Mouse (Mus musculus): ENCODE data around the gene Tfec. TPM values are rescaled to one million over a fixed set of nuclear protein-coding genes. Genes with fewer than 3 reads are reported as not detected.

The Tfec gene
- polyA plus RNA-seq, 1 experiment from 2014 or later, result 1.0 TPM

- Histone ChIP-seq H3K4me1 (no peaks in the 10 kb centered on the region), H3K9me3 (no peaks in the 10 kb centered on the region), H3K4me3 (no peak overlapping the region), H3K27me3 (replicated peaks; ENCODE audit: low read depth, poor library complexity, severe bottlenecking) (no peaks in the 10 kb centered on the region), H3K27ac (replicated peaks) (no peak overlapping the region), H3K36me3 (replicated peaks) (no peaks in the 10 kb centered on the region)
- WGBS, result 85% methylated on average over 3 of the region's 3 CpGs
- DNase-seq (ENCODE audit: low spot score), result no peak
These were observed 36.2 kb downstream of the Tfec start for GRCm38 (mm10) chr6:16862050-16862449.

DNA sequence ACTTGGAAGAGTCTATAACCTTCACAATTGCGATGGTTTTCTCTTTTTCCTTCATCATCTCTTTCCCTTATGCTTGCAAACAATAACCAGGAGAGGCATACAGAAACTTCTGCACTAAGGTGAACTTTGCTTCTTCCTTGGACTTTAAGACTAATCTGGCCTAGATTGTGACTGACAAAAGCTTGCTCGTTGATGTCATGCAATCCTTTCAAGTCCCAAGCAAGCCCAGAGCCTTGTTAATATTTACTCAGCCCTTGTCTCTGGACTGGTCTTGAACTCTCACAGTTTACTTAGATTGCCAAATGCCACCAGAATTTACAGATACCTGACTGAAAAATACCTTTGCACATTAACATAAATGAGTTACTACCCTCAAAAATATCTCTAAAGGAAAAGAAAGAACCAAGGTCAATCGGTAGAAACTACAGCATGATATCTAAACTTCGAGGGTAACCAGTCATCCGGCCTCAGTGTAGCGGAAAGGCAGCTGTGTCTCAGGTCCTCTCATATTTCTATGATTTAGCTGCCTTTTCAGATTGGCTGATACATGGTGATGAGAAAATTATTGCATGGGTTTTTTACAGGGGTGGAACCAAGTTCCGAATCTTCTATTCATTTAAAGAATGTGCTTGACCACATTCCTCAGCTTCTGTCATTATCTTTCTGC is 42.2 kb downstream of the Tfec start:
- no peak overlapping the region for H3K27ac ChIP-seq (replicated peaks)
- H3K36me3 ChIP-seq (replicated peaks), result no peaks in the 10 kb centered on the region
- H3K9me3 ChIP-seq, result no peaks in the 10 kb centered on the region
- no peaks in the 10 kb centered on the region for H3K4me1 ChIP-seq
- H3K27me3 ChIP-seq (replicated peaks; ENCODE audit: low read depth, poor library complexity, severe bottlenecking), result no peaks in the 10 kb centered on the region
- H3K4me3 ChIP-seq, result no peak overlapping the region
- DNase-seq (ENCODE audit: low spot score), result no peak
- WGBS, result 90% methylated on average over 7 of the region's 7 CpGs

DNA sequence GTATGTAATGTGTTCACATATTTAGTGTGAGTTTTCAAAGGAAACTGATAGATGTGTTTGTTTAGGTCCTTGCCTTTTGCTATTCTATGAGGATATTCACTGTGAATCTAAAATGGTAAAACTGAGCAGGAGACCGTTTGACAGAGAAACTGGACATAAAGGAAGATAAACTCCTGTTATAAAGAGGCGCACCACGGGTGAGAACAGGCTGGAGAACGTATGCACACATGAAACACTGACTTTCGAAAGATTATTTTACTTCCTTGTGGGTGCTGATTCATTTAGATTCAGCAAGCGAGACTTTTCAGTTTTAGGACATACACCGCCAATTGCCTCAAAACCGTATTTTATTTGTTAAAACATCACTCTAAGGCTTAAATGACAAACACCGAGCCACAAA is 43.3 kb downstream of the Tfec start:
- Histone ChIP-seq H3K27ac (replicated peaks) (no peak overlapping the region), H3K4me3 (no peak overlapping the region), H3K36me3 (replicated peaks) (no peaks in the 10 kb centered on the region), H3K27me3 (replicated peaks; ENCODE audit: low read depth, poor library complexity, severe bottlenecking) (no peaks in the 10 kb centered on the region), H3K4me1 (no peaks in the 10 kb centered on the region), H3K9me3 (no peaks in the 10 kb centered on the region)
- DNase-seq (ENCODE audit: low spot score), result no peak
- 91% methylated on average over 9 of the region's 9 CpGs for WGBS

DNA sequence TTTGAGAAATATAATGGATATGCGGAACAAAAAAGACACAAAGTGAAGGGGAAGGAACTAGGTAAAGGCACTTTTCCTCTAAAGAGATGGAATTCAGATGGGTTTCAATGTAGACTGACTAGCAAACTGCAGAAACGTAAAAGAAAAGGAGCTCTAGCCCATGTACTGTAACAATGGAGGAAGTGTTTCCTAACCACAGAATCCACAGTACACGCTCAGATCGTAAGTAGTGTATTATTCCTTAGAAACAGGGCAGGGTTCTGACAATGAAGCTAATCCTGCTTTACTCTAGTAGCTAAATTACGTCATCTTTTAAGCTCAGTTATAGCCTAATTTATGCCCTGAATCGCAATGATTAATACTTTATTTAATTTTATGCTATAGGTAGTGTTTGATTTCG is 51.7 kb downstream of the Tfec start:
- 86% methylated on average over 7 of the region's 7 CpGs for WGBS

DNA sequence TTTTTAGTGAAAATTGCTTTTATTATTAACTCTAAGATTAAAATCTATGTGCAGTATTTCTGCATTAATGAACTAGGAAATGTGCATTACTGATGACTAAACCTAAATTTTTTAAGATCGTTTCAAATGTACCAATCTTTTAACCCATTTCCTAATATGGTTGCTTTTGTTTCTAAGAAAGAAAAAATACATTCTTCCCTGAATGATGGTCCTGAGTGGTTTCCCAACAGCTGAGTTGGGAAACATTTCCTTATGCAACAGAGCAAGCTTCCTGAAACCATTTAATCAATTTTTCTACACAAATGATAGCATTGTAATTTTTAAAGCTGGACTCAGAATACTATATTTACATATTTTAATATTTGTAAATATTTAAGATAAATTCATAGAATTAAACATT is 62.6 kb downstream of the Tfec start:
- no peak overlapping the region for H3K4me3 ChIP-seq
- no peak for DNase-seq (ENCODE audit: low spot score)
- H3K36me3 ChIP-seq (replicated peaks), result no peaks in the 10 kb centered on the region
- no peaks in the 10 kb centered on the region for H3K27me3 ChIP-seq (replicated peaks; ENCODE audit: low read depth, poor library complexity, severe bottlenecking)
- 84% methylated on average over 1 of the region's 1 CpGs for WGBS
- H3K27ac ChIP-seq (replicated peaks), result no peak overlapping the region
- no peaks in the 10 kb centered on the region for H3K4me1 ChIP-seq
- no peaks in the 10 kb centered on the region for H3K9me3 ChIP-seq

More for the DNA sequence above, 51.7 kb downstream of the Tfec start:
- H3K4me1 ChIP-seq, result no peaks in the 10 kb centered on the region
- H3K27ac ChIP-seq (replicated peaks), result no peak overlapping the region
- H3K9me3 ChIP-seq, result no peaks in the 10 kb centered on the region
- H3K27me3 ChIP-seq (replicated peaks; ENCODE audit: low read depth, poor library complexity, severe bottlenecking), result no peaks in the 10 kb centered on the region
- H3K36me3 ChIP-seq (replicated peaks), result no peaks in the 10 kb centered on the region
- no peak overlapping the region for H3K4me3 ChIP-seq
- DNase-seq (ENCODE audit: low spot score), result no peak

- no peaks in the 10 kb centered on the region for H3K4me1 ChIP-seq
- no peaks in the 10 kb centered on the region for H3K9me3 ChIP-seq
- no peak overlapping the region for H3K27ac ChIP-seq (replicated peaks)
- H3K36me3 ChIP-seq (replicated peaks), result no peaks in the 10 kb centered on the region
- no peaks in the 10 kb centered on the region for H3K27me3 ChIP-seq (replicated peaks; ENCODE audit: low read depth, poor library complexity, severe bottlenecking)
- no peak overlapping the region for H3K4me3 ChIP-seq
- DNase-seq (ENCODE audit: low spot score), result no peak
These were observed 69.9 kb downstream of the Tfec start for GRCm38 (mm10) chr6:16828304-16828703.

DNA sequence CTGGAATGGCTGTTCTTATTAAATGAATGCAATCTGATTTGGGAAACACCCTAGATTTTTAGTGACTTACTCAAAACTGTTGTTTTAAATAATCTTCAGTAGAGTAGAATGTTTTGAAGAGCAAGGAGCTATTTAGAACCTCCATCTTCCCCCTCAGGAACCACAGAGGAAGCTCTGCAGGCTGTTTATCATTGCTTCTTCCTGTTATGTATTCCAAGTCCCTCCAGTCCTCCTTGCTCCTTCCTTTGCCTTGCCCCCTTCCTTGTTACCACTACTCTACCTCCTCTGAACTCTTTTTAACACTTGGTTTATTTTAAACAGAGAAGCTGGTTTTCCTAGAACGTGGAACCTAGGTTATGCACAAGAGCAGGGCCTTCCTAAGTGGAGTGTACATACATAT is 76.3 kb downstream of the Tfec start:
- no peaks in the 10 kb centered on the region for H3K9me3 ChIP-seq
- H3K4me3 ChIP-seq, result no peak overlapping the region
- no peak for DNase-seq (ENCODE audit: low spot score)
- H3K4me1 ChIP-seq, result no peaks in the 10 kb centered on the region
- H3K36me3 ChIP-seq (replicated peaks), result no peaks in the 10 kb centered on the region
- 75% methylated on average over 1 of the region's 1 CpGs for WGBS
- H3K27me3 ChIP-seq (replicated peaks; ENCODE audit: low read depth, poor library complexity, severe bottlenecking), result no peaks in the 10 kb centered on the region
- no peak overlapping the region for H3K27ac ChIP-seq (replicated peaks)

- WGBS, result 90% methylated on average over 1 of the region's 1 CpGs
- Histone ChIP-seq H3K27ac (replicated peaks) (no peak overlapping the region), H3K36me3 (replicated peaks) (no peaks in the 10 kb centered on the region), H3K9me3 (no peaks in the 10 kb centered on the region), H3K4me3 (no peak overlapping the region), H3K27me3 (replicated peaks; ENCODE audit: low read depth, poor library complexity, severe bottlenecking) (no peaks in the 10 kb centered on the region), H3K4me1 (no peaks in the 10 kb centered on the region)
- DNase-seq (ENCODE audit: low spot score), result no peak
These were observed 91.9 kb downstream of the Tfec start for GRCm38 (mm10) chr6:16806302-16806701.

GRCm38 (mm10) chr6:16797669-16798068 is 100.6 kb downstream of the Tfec start:
- Histone ChIP-seq H3K27ac (replicated peaks) (peak overlapping the region; percentile 54), H3K27me3 (replicated peaks; ENCODE audit: low read depth, poor library complexity, severe bottlenecking) (no peaks in the 10 kb centered on the region), H3K4me1 (peaks cover 35% of the 10 kb centered on the region), H3K9me3 (no peaks in the 10 kb centered on the region), H3K36me3 (replicated peaks) (no peaks in the 10 kb centered on the region), H3K4me3 (no peak overlapping the region)
- 25% methylated on average over 10 of the region's 10 CpGs for WGBS
- DNase-seq (ENCODE audit: low spot score), result peak; percentile 48

GRCm38 (mm10) chr6:16796914-16797313 is 101.3 kb downstream of the Tfec start:
- Histone ChIP-seq H3K4me1 (peaks cover 35% of the 10 kb centered on the region), H3K27me3 (replicated peaks; ENCODE audit: low read depth, poor library complexity, severe bottlenecking) (no peaks in the 10 kb centered on the region), H3K27ac (replicated peaks) (peak overlapping the region; percentile 73; the same call in 1 of the 2 replicates), H3K36me3 (replicated peaks) (no peaks in the 10 kb centered on the region), H3K9me3 (no peaks in the 10 kb centered on the region), H3K4me3 (no peak overlapping the region)
- DNase-seq (ENCODE audit: low spot score), result no peak
- 56% methylated on average over 9 of the region's 9 CpGs for WGBS

- no peak for DNase-seq (ENCODE audit: low spot score)
- Histone ChIP-seq H3K9me3 (no peaks in the 10 kb centered on the region), H3K4me1 (peaks cover 35% of the 10 kb centered on the region), H3K27ac (replicated peaks) (0 out of 2 replicates have a peak overlapping the region, but pooled peaks have one; percentile 65), H3K27me3 (replicated peaks; ENCODE audit: low read depth, poor library complexity, severe bottlenecking) (no peaks in the 10 kb centered on the region), H3K4me3 (no peak overlapping the region), H3K36me3 (replicated peaks) (no peaks in the 10 kb centered on the region)
- 63% methylated on average over 7 of the region's 7 CpGs for WGBS
These were observed 104.2 kb downstream of the Tfec start for GRCm38 (mm10) chr6:16794036-16794435.

- Histone ChIP-seq H3K27me3 (replicated peaks; ENCODE audit: low read depth, poor library complexity, severe bottlenecking) (no peaks in the 10 kb centered on the region), H3K36me3 (replicated peaks) (no peaks in the 10 kb centered on the region), H3K27ac (replicated peaks) (no peak overlapping the region), H3K9me3 (no peaks in the 10 kb centered on the region), H3K4me1 (no peaks in the 10 kb centered on the region), H3K4me3 (no peak overlapping the region)
- WGBS, result 72% methylated on average over 3 of the region's 3 CpGs
- no peak for DNase-seq (ENCODE audit: low spot score)
These were observed 113.1 kb downstream of the Tfec start for GRCm38 (mm10) chr6:16785166-16785565.
